In the genomic region with DNA sequence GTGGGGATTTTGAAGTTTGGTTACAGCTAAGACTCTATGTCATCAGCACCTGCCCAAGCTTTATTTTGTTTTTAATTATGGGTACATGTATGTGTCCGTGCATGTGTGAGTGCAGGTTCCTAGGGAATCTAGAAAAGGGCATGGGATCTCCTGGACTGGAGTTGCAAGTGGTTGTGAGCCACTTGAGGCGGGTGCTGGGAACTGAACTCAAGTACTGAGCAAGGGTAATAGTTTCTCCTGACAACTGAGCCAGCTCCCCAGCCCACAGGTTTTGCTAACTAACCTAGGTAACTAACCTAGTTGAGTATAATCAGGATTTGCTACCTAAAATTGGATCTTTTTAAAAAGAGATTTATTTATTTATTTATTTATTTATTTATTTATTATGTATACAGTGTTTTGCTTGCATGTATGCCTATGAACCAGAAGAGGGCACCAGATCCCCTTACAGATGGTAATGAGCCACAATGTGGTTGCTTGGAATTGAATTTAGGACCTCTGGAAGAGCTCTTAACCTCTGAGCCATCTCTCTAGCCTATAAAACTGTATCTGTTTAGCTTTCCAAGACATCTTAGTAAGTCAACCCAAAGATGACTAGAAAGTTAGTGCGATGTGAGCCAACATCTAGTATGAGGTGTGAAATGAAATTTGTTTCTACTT, we compare ENCODE assay signal across 9 mouse cellular contexts. TPM values are rescaled to one million over a fixed set of nuclear protein-coding genes. Genes with fewer than 3 reads are reported as not detected.
DNase-seq lines count a peak whose midpoint lies in the region; ATAC-seq and TF ChIP-seq lines count a peak whose summit lies in the region.
"Had no signal": no experiment of that assay in that cellular context is flagged by ENCODE, and none has a peak within 500 bp of the region (broad histone marks: within the 10 kb centered on the region; RNA-seq: fewer than 3 reads in every experiment).

No protein-coding gene starts in this region.

- intact Hi-C loops in gastrocnemius, postnatal 36 days (cut with DNase I) = loop anchor here (2.0 to 10.0 kb wide), 2 partner anchors 75 to 195 kb away; partner anchors contain the start of genes Dck and Slc4a4

- TF ChIP-seq POLR2A in brain, embryonic 14.5 days (IDR thresholded peaks at IDR 0.05; ENCODE audit: borderline replicate concordance, extremely low read depth, insufficient read depth, insufficient read length, poor library complexity, severe bottlenecking) = no peak

- H3K4me3 ChIP-seq in hindbrain, embryonic 11.5 days (ENCODE audit: low read depth, low read length) = no peak overlapping the region
- H3K4me3 ChIP-seq in hindbrain, embryonic 13.5 days = no peak overlapping the region
- H3K4me3 ChIP-seq: limb, embryonic 12.5 days had no signal

- H3K9ac ChIP-seq in hindbrain, embryonic 11.5 days (ENCODE audit: low read depth, low read length) = no peak overlapping the region
- H3K9ac ChIP-seq in hindbrain, embryonic 13.5 days = no peak overlapping the region
- H3K9ac ChIP-seq: limb, embryonic 12.5 days had no signal

- peak; percentile 47; the same call in 1 of the 2 replicates for TF ChIP-seq CTCF in brain, embryonic 14.5 days (IDR thresholded peaks at IDR 0.05; ENCODE audit: borderline replicate concordance, extremely low read depth, insufficient read depth, insufficient read length)

- no peak overlapping the region for H3K27ac ChIP-seq in hindbrain, embryonic 11.5 days (ENCODE audit: low read depth, low read length)
- no peak overlapping the region for H3K27ac ChIP-seq in hindbrain, embryonic 13.5 days
- H3K27ac ChIP-seq: limb, embryonic 12.5 days had no signal

- H3K27me3 ChIP-seq in hindbrain, embryonic 11.5 days (ENCODE audit: control insufficient read depth, insufficient read depth, low read length) = no peaks in the 10 kb centered on the region
- H3K27me3 ChIP-seq in hindbrain, embryonic 13.5 days = no peaks in the 10 kb centered on the region

- peak; percentile 49; the same call in 1 of the 2 replicates for ATAC-seq in hindbrain, embryonic 11.5 days (ENCODE audit: low FRiP score)
- no peak for ATAC-seq in hindbrain, embryonic 13.5 days (ENCODE audit: low FRiP score)
- peak; percentile 45; the same call in 1 of the 2 replicates for ATAC-seq in megakaryocyte-erythroid progenitor cell, adult 5-6 weeks (replicated peaks; ENCODE audit: low FRiP score, low TSS enrichment, poor library complexity, severe bottlenecking)

- no peaks in the 10 kb centered on the region for H3K9me3 ChIP-seq in hindbrain, embryonic 11.5 days (ENCODE audit: control insufficient read depth, low read length)
- no peaks in the 10 kb centered on the region for H3K9me3 ChIP-seq in hindbrain, embryonic 13.5 days
- H3K9me3 ChIP-seq: limb, embryonic 12.5 days had no signal

- 75% methylated on average over 3 of the region's 3 CpGs for WGBS in hindbrain, embryonic 11.5 days
- 80% methylated on average over 3 of the region's 3 CpGs for WGBS in hindbrain, embryonic 13.5 days

- peak; percentile 57 for DNase-seq in hindbrain, embryonic 11.5 days (ENCODE audit: low spot score)
- DNase-seq in CD4-positive, CD25-positive, alpha-beta regulatory T cell, adult 2 months (ENCODE audit: low read depth, low spot score) = peak; percentile 76
- DNase-seq in brain, embryonic 14.5 days (ENCODE audit: low read depth) = peak; percentile 84
- no peak for DNase-seq in right cerebral cortex, postnatal 10 days (ENCODE audit: low spot score in 2 of 2)
- DNase-seq in gastrocnemius, postnatal 36 days = no peak
- no peak for DNase-seq in urinary bladder, postnatal 14 days (ENCODE audit: low spot score)

- no peak overlapping the region for H3K4me2 ChIP-seq in hindbrain, embryonic 11.5 days (replicated peaks; ENCODE audit: low read depth, low read length)
- H3K4me2 ChIP-seq in hindbrain, embryonic 13.5 days = no peak overlapping the region
- H3K4me2 ChIP-seq: limb, embryonic 12.5 days had no signal

- no peaks in the 10 kb centered on the region for H3K4me1 ChIP-seq in hindbrain, embryonic 11.5 days (replicated peaks; ENCODE audit: control insufficient read depth, insufficient read depth, low read length)
- H3K4me1 ChIP-seq in hindbrain, embryonic 13.5 days (replicated peaks) = no peaks in the 10 kb centered on the region; the same call in 1 of the 2 replicates

- no peaks in the 10 kb centered on the region for H3K36me3 ChIP-seq in hindbrain, embryonic 11.5 days (ENCODE audit: control insufficient read depth, insufficient read depth, low read length)
- no peaks in the 10 kb centered on the region for H3K36me3 ChIP-seq in hindbrain, embryonic 13.5 days
- H3K36me3 ChIP-seq: limb, embryonic 12.5 days had no signal

RNA-seq across cellular contexts. Expression of gene Grsf1, which starts 13.4 kb away (rescaled TPM):
- polyA plus RNA-seq in hindbrain, embryonic 11.5 days (2014; fragmentation: Nextera tagmentation; extraction: Ambion mirVana) = 96.5 and 111 TPM in 2 replicates
- polyA plus RNA-seq in hindbrain, embryonic 13.5 days (2015; fragmentation: Nextera tagmentation; extraction: Ambion mirVana) = 68.2 and 70.9 TPM in 2 replicates
- polyA plus RNA-seq in brain, embryonic 14.5 days (2012; rRNA removed) = 64.1 and 67.5 TPM in 2 replicates
- 65.0 and 69.2 TPM in 2 replicates for total RNA-seq in megakaryocyte-erythroid progenitor cell, adult 5-6 weeks (2014; fragmentation: Nextera tagmentation)
- total RNA-seq in megakaryocyte-erythroid progenitor cell, adult 5-6 weeks (2017) = 106 and 108 TPM in 2 replicates
- total RNA-seq in gastrocnemius, postnatal 36 days (2021) = 100 to 1,000 TPM; 115 to 129 TPM

RNA-seq across cellular contexts. Expression of gene Mob1b, which starts 31.2 kb away (rescaled TPM):
- 17.0 and 20.1 TPM in 2 replicates for polyA plus RNA-seq in hindbrain, embryonic 11.5 days (2014; fragmentation: Nextera tagmentation; extraction: Ambion mirVana)
- 10.7 and 12.5 TPM in 2 replicates for polyA plus RNA-seq in hindbrain, embryonic 13.5 days (2015; fragmentation: Nextera tagmentation; extraction: Ambion mirVana)
- 14.1 and 16.6 TPM in 2 replicates for polyA plus RNA-seq in brain, embryonic 14.5 days (2012; rRNA removed)
- 31.0 and 39.9 TPM in 2 replicates for total RNA-seq in megakaryocyte-erythroid progenitor cell, adult 5-6 weeks (2014; fragmentation: Nextera tagmentation)
- total RNA-seq in megakaryocyte-erythroid progenitor cell, adult 5-6 weeks (2017) = 13.3 and 19.1 TPM in 2 replicates
- total RNA-seq in gastrocnemius, postnatal 36 days (2021) = 10 to 100 TPM; 20.9 to 21.3 TPM

Comparison
In these comparisons a context has a peak if more than half of its experiments do, and no peak if none do; other contexts are left out.
1. DNase-seq: peak in hindbrain, embryonic 11.5 days (single experiment), CD4-positive, CD25-positive, alpha-beta regulatory T cell, adult 2 months (single experiment) and brain, embryonic 14.5 days (single experiment); none in right cerebral cortex, postnatal 10 days (0 of 2), gastrocnemius, postnatal 36 days (0 of 2) and urinary bladder, postnatal 14 days (single experiment).